Mouse (Mus musculus): ENCODE results near the gene Sez6l. TPM values are rescaled to one million over a fixed set of nuclear protein-coding genes. Genes with fewer than 3 reads are reported as not detected.

The Sez6l gene
- total and polyA plus RNA-seq, 2 experiments from 2014 or later: 43.5 to 80.1 TPM

- ATAC-seq (no peak), DNase-seq (ENCODE audit: low spot score) (no peak)
- TF ChIP-seq CTCF (IDR thresholded peaks at IDR 0.05; ENCODE audit: low read depth): no peak
- no peaks in the 10 kb centered on the region for H3K27me3 ChIP-seq (ENCODE audit: insufficient read depth, low read length)
- no peak overlapping the region for H3K27ac ChIP-seq
- H3K4me3 ChIP-seq (ENCODE audit: low read length): no peak overlapping the region
- H3K36me3 ChIP-seq (ENCODE audit: insufficient read depth, low read length): no peaks in the 10 kb centered on the region
- H3K9ac ChIP-seq (replicated peaks; ENCODE audit: low read length): no peak overlapping the region
- 88% methylated on average over 2 of the region's 2 CpGs for WGBS
- no peak overlapping the region for H3K4me2 ChIP-seq (ENCODE audit: low read depth, low read length)
- H3K9me3 ChIP-seq (ENCODE audit: low read length): no peaks in the 10 kb centered on the region
- peaks cover 49% of the 10 kb centered on the region for H3K4me1 ChIP-seq (ENCODE audit: insufficient read depth, low read length)
These were observed 53.2 kb downstream of the Sez6l start for GRCm38 (mm10) chr5:112523796-112524195.

- WGBS: 78% methylated on average over 4 of the region's 4 CpGs
- no peaks in the 10 kb centered on the region for H3K9me3 ChIP-seq (ENCODE audit: low read length)
- H3K36me3 ChIP-seq (ENCODE audit: insufficient read depth, low read length): no peaks in the 10 kb centered on the region
- no peak overlapping the region for H3K4me2 ChIP-seq (ENCODE audit: low read depth, low read length)
- H3K9ac ChIP-seq (replicated peaks; ENCODE audit: low read length): no peak overlapping the region
- no peak overlapping the region for H3K4me3 ChIP-seq (ENCODE audit: low read length)
- TF ChIP-seq CTCF (IDR thresholded peaks at IDR 0.05; ENCODE audit: low read depth): no peak
- DNase-seq (ENCODE audit: low spot score) (no peak), ATAC-seq (no peak)
- no peak overlapping the region for H3K27ac ChIP-seq
- peaks cover 48% of the 10 kb centered on the region for H3K4me1 ChIP-seq (ENCODE audit: insufficient read depth, low read length)
- H3K27me3 ChIP-seq (ENCODE audit: insufficient read depth, low read length): no peaks in the 10 kb centered on the region
These were observed 53.7 kb downstream of the Sez6l start for GRCm38 (mm10) chr5:112523331-112523730.

- DNase-seq (ENCODE audit: low spot score) (peak; percentile 83), ATAC-seq (peak; percentile 46; the same call in 1 of the 2 replicates)
- H3K27me3 ChIP-seq (ENCODE audit: insufficient read depth, low read length): no peaks in the 10 kb centered on the region
- H3K9me3 ChIP-seq (ENCODE audit: low read length): no peaks in the 10 kb centered on the region
- peak overlapping the region; percentile 58 for H3K27ac ChIP-seq
- 0 out of 2 replicates have a peak overlapping the region, but pooled peaks have one; percentile 17 for H3K4me2 ChIP-seq (ENCODE audit: low read depth, low read length)
- H3K9ac ChIP-seq (replicated peaks; ENCODE audit: low read length): 0 out of 2 replicates have a peak overlapping the region, but pooled peaks have one; percentile 17
- no peaks in the 10 kb centered on the region for H3K36me3 ChIP-seq (ENCODE audit: insufficient read depth, low read length)
- WGBS: 9% methylated on average over 19 of the region's 19 CpGs
- peaks cover 48% of the 10 kb centered on the region for H3K4me1 ChIP-seq (ENCODE audit: insufficient read depth, low read length)
- TF ChIP-seq CTCF (IDR thresholded peaks at IDR 0.05; ENCODE audit: low read depth): no peak
- H3K4me3 ChIP-seq (ENCODE audit: low read length): no peak overlapping the region
These were observed 55.1 kb downstream of the Sez6l start for GRCm38 (mm10) chr5:112521703-112522527.

DNA sequence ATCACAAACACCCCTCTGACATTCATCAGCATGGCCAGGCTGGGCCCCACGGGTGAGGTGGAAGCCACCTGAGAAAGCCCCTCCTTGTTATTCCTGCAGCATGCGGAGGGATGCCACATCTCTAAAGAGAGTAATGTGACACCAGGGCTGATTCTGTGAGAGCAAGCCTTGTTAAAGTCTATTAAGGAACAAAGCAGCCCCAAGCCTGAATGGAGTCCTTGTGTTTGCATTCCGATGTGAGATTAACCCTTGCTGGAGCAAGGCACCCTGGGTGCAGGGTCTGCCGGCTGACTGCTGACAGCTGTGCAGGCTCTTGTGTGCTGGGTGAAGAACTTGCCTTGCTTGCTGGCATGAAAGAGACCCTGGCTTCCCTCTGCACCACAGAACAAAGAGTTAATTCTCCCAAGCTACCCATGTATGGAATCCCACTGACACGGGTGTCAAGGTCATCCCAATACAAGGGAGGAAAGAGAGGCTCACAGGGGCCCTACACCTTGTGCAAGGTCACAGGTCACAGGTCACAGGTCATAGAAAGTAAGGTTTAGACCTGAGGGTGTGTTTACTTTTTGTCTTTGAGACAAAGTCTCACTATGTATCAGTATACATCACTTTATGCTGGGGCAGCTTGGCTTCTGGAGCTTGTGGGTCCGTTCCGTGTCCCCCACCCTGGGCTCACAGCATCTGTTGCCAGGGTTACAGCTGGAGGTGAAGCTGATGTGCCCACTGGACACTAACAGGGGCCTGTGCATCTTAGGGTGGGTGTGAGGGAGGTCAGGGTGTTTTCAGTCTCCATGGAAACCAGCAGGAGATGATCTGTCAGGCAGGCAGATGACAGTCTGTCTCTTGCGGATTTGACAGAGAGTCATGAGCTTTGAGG, 55.9 kb downstream of the Sez6l start:
- no peaks in the 10 kb centered on the region for H3K36me3 ChIP-seq (ENCODE audit: insufficient read depth, low read length)
- peak overlapping the region; percentile 17; the same call in 1 of the 2 replicates for H3K4me2 ChIP-seq (ENCODE audit: low read depth, low read length)
- DNase-seq (ENCODE audit: low spot score) (peak; percentile 57), ATAC-seq (peak; percentile 44)
- peak overlapping the region; percentile 58; the same call in 1 of the 2 replicates for H3K27ac ChIP-seq
- H3K27me3 ChIP-seq (ENCODE audit: insufficient read depth, low read length): no peaks in the 10 kb centered on the region
- TF ChIP-seq CTCF (IDR thresholded peaks at IDR 0.05; ENCODE audit: low read depth): no peak
- WGBS: 10% methylated on average over 8 of the region's 8 CpGs
- peaks cover 42% of the 10 kb centered on the region for H3K4me1 ChIP-seq (ENCODE audit: insufficient read depth, low read length)
- no peak overlapping the region for H3K9ac ChIP-seq (replicated peaks; ENCODE audit: low read length)
- no peaks in the 10 kb centered on the region for H3K9me3 ChIP-seq (ENCODE audit: low read length)
- no peak overlapping the region for H3K4me3 ChIP-seq (ENCODE audit: low read length)

DNA sequence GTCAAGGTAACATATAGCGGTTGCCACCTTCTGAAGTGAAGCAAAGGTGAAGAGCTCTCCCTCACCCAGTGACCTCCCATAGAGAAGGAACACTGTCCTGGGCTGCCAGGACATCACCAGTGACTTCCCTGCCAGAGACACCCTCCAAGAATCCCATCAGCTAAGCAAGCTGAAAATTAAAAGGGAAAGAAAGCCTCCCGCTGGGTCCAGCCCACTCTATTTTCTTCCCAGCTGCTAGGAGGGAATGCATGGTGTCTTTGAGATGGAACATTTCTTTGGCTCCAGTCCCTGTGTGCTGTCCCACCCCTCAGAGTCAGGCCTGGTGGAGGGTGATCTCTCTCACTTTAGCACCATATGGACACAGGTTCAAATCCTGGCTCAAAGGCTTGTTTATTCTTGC, 58.2 kb downstream of the Sez6l start:
- ATAC-seq: no peak
- 45% methylated on average over 2 of the region's 2 CpGs for whole genome bisulfite sequencing
- H3K9ac ChIP-seq (replicated peaks; ENCODE audit: low read length): no peak overlapping the region
- H3K27me3 ChIP-seq (ENCODE audit: insufficient read depth, low read length): no peaks in the 10 kb centered on the region
- H3K4me3 ChIP-seq (ENCODE audit: low read length): no peak overlapping the region
- no peak for TF ChIP-seq CTCF (IDR thresholded peaks at IDR 0.05; ENCODE audit: low read depth)
- no peaks in the 10 kb centered on the region for H3K9me3 ChIP-seq (ENCODE audit: low read length)
- H3K36me3 ChIP-seq (ENCODE audit: insufficient read depth, low read length): no peaks in the 10 kb centered on the region
- DNase-seq (ENCODE audit: low spot score): no peak
- H3K4me2 ChIP-seq (ENCODE audit: low read depth, low read length): no peak overlapping the region
- peaks cover 36% of the 10 kb centered on the region for H3K4me1 ChIP-seq (ENCODE audit: insufficient read depth, low read length)
- H3K27ac ChIP-seq: no peak overlapping the region

- no peaks in the 10 kb centered on the region for H3K27me3 ChIP-seq (ENCODE audit: insufficient read depth, low read length)
- H3K9me3 ChIP-seq (ENCODE audit: low read length): no peaks in the 10 kb centered on the region
- no peak for ATAC-seq
- no peak overlapping the region for H3K4me3 ChIP-seq (ENCODE audit: low read length)
- H3K27ac ChIP-seq: no peak overlapping the region
- 87% methylated on average over 9 of the region's 9 CpGs for WGBS
- no peak for DNase-seq (ENCODE audit: low spot score)
- H3K4me1 ChIP-seq (ENCODE audit: insufficient read depth, low read length): peaks cover 36% of the 10 kb centered on the region
- TF ChIP-seq CTCF (IDR thresholded peaks at IDR 0.05; ENCODE audit: low read depth): no peak
- H3K4me2 ChIP-seq (ENCODE audit: low read depth, low read length): no peak overlapping the region
- no peaks in the 10 kb centered on the region for H3K36me3 ChIP-seq (ENCODE audit: insufficient read depth, low read length)
- H3K9ac ChIP-seq (replicated peaks; ENCODE audit: low read length): no peak overlapping the region
These were observed 59.5 kb downstream of the Sez6l start for GRCm38 (mm10) chr5:112517454-112517853.
